Mouse (Mus musculus): ENCODE results near the gene Snorc. TPM values are rescaled to one million over a fixed set of nuclear protein-coding genes. Genes with fewer than 3 reads are reported as not detected.

Snorc gene
- total and polyA plus RNA-seq, 2 experiments from 2014 or later = 1.5 TPM; not detected in 1

GRCm38 (mm10) chr1:87467469-87467868 is 2.6 kb upstream of the Snorc start:
- H3K27ac ChIP-seq = no peak overlapping the region
- no peaks in the 10 kb centered on the region for H3K4me1 ChIP-seq (ENCODE audit: insufficient read depth, low read length)
- ATAC-seq (no peak), DNase-seq (ENCODE audit: low spot score) (no peak)
- 87% methylated on average over 9 of the region's 9 CpGs for WGBS
- no peaks in the 10 kb centered on the region for H3K36me3 ChIP-seq (ENCODE audit: insufficient read depth, low read length)
- no peak overlapping the region for H3K4me3 ChIP-seq (ENCODE audit: low read length)
- H3K9me3 ChIP-seq (ENCODE audit: low read length) = no peaks in the 10 kb centered on the region
- no peak for TF ChIP-seq CTCF (IDR thresholded peaks at IDR 0.05; ENCODE audit: low read depth)
- H3K9ac ChIP-seq (replicated peaks; ENCODE audit: low read length) = no peak overlapping the region
- H3K27me3 ChIP-seq (ENCODE audit: insufficient read depth, low read length) = no peaks in the 10 kb centered on the region
- H3K4me2 ChIP-seq (ENCODE audit: low read depth, low read length) = no peak overlapping the region

- no peak overlapping the region for H3K9ac ChIP-seq (replicated peaks; ENCODE audit: low read length)
- H3K4me2 ChIP-seq (ENCODE audit: low read depth, low read length) = no peak overlapping the region
- H3K9me3 ChIP-seq (ENCODE audit: low read length) = no peaks in the 10 kb centered on the region
- H3K4me1 ChIP-seq (ENCODE audit: insufficient read depth, low read length) = no peaks in the 10 kb centered on the region
- DNase-seq (ENCODE audit: low spot score) (peak; percentile 58), ATAC-seq (no peak)
- no peak overlapping the region for H3K4me3 ChIP-seq (ENCODE audit: low read length)
- no peaks in the 10 kb centered on the region for H3K36me3 ChIP-seq (ENCODE audit: insufficient read depth, low read length)
- peak; percentile 52 for TF ChIP-seq CTCF (IDR thresholded peaks at IDR 0.05; ENCODE audit: low read depth)
- 68% methylated on average over 6 of the region's 6 CpGs for WGBS
- no peaks in the 10 kb centered on the region for H3K27me3 ChIP-seq (ENCODE audit: insufficient read depth, low read length)
- no peak overlapping the region for H3K27ac ChIP-seq
Measured at GRCm38 (mm10) chr1:87468321-87468720, 1.8 kb upstream of the Snorc start.

GRCm38 (mm10) chr1:87471914-87472313 is 1.8 kb downstream of the Snorc start:
- Histone ChIP-seq H3K9ac (replicated peaks; ENCODE audit: low read length) (no peak overlapping the region), H3K27ac (no peak overlapping the region), H3K4me3 (ENCODE audit: low read length) (no peak overlapping the region), H3K4me1 (ENCODE audit: insufficient read depth, low read length) (peaks cover 9% of the 10 kb centered on the region; the same call in 1 of the 2 replicates), H3K4me2 (ENCODE audit: low read depth, low read length) (no peak overlapping the region), H3K36me3 (ENCODE audit: insufficient read depth, low read length) (no peaks in the 10 kb centered on the region), H3K27me3 (ENCODE audit: insufficient read depth, low read length) (no peaks in the 10 kb centered on the region), H3K9me3 (ENCODE audit: low read length) (no peaks in the 10 kb centered on the region)
- DNase-seq (ENCODE audit: low spot score) = no peak
- ATAC-seq = peak; percentile 13; the same call in 1 of the 2 replicates
- no peak for TF ChIP-seq CTCF (IDR thresholded peaks at IDR 0.05; ENCODE audit: low read depth)
- WGBS = 72% methylated on average over 7 of the region's 7 CpGs

GRCm38 (mm10) chr1:87472576-87472975 is 2.5 kb downstream of the Snorc start:
- WGBS = 89% methylated on average over 7 of the region's 7 CpGs
- Histone ChIP-seq H3K9ac (replicated peaks; ENCODE audit: low read length) (no peak overlapping the region), H3K9me3 (ENCODE audit: low read length) (no peaks in the 10 kb centered on the region), H3K4me1 (ENCODE audit: insufficient read depth, low read length) (peaks cover 9% of the 10 kb centered on the region; the same call in 1 of the 2 replicates), H3K27me3 (ENCODE audit: insufficient read depth, low read length) (no peaks in the 10 kb centered on the region), H3K4me2 (ENCODE audit: low read depth, low read length) (no peak overlapping the region), H3K36me3 (ENCODE audit: insufficient read depth, low read length) (no peaks in the 10 kb centered on the region), H3K27ac (no peak overlapping the region), H3K4me3 (ENCODE audit: low read length) (no peak overlapping the region)
- no peak for DNase-seq (ENCODE audit: low spot score)
- no peak for ATAC-seq
- no peak for TF ChIP-seq CTCF (IDR thresholded peaks at IDR 0.05; ENCODE audit: low read depth)

GRCm38 (mm10) chr1:87475076-87475895 is 5.2 kb downstream of the Snorc start:
- ATAC-seq = peak; percentile 61

GRCm38 (mm10) chr1:87482546-87482945 is 12.5 kb downstream of the Snorc start:
- no peaks in the 10 kb centered on the region for H3K9me3 ChIP-seq (ENCODE audit: low read length)
- 79% methylated on average over 4 of the region's 4 CpGs for WGBS
- no peaks in the 10 kb centered on the region for H3K27me3 ChIP-seq (ENCODE audit: insufficient read depth, low read length)
- TF ChIP-seq CTCF (IDR thresholded peaks at IDR 0.05; ENCODE audit: low read depth) = no peak
- ATAC-seq = no peak
- peaks cover 6% of the 10 kb centered on the region for H3K36me3 ChIP-seq (ENCODE audit: insufficient read depth, low read length)
- DNase-seq (ENCODE audit: low spot score) = no peak
- no peak overlapping the region for H3K9ac ChIP-seq (replicated peaks; ENCODE audit: low read length)
- H3K4me1 ChIP-seq (ENCODE audit: insufficient read depth, low read length) = no peaks in the 10 kb centered on the region
- no peak overlapping the region for H3K4me2 ChIP-seq (ENCODE audit: low read depth, low read length)
- no peak overlapping the region for H3K27ac ChIP-seq
- no peak overlapping the region for H3K4me3 ChIP-seq (ENCODE audit: low read length)

More at GRCm38 (mm10) chr1:87475076-87475895, 5.2 kb downstream of the Snorc start:
- Histone ChIP-seq H3K9me3 (ENCODE audit: low read length) (no peaks in the 10 kb centered on the region), H3K4me2 (ENCODE audit: low read depth, low read length) (peak overlapping the region; percentile 72), H3K9ac (replicated peaks; ENCODE audit: low read length) (peak overlapping the region; percentile 41), H3K27ac (no peak overlapping the region), H3K4me3 (ENCODE audit: low read length) (peak overlapping the region; percentile 30), H3K4me1 (ENCODE audit: insufficient read depth, low read length) (peaks cover 9% of the 10 kb centered on the region; the same call in 1 of the 2 replicates), H3K36me3 (ENCODE audit: insufficient read depth, low read length) (no peaks in the 10 kb centered on the region), H3K27me3 (ENCODE audit: insufficient read depth, low read length) (no peaks in the 10 kb centered on the region)
- WGBS = 2% methylated on average over 42 of the region's 42 CpGs
- TF ChIP-seq CTCF (IDR thresholded peaks at IDR 0.05; ENCODE audit: low read depth) = no peak
- DNase-seq (ENCODE audit: low spot score) = peak; percentile 26

GRCm38 (mm10) chr1:87486386-87486785 is 16.3 kb downstream of the Snorc start:
- Histone ChIP-seq H3K4me3 (ENCODE audit: low read length) (no peak overlapping the region), H3K27me3 (ENCODE audit: insufficient read depth, low read length) (no peaks in the 10 kb centered on the region), H3K36me3 (ENCODE audit: insufficient read depth, low read length) (peaks cover 6% of the 10 kb centered on the region; the same call in 1 of the 2 replicates), H3K27ac (no peak overlapping the region), H3K9ac (replicated peaks; ENCODE audit: low read length) (no peak overlapping the region), H3K4me2 (ENCODE audit: low read depth, low read length) (no peak overlapping the region), H3K4me1 (ENCODE audit: insufficient read depth, low read length) (no peaks in the 10 kb centered on the region), H3K9me3 (ENCODE audit: low read length) (no peaks in the 10 kb centered on the region)
- WGBS = 50% methylated on average over 6 of the region's 6 CpGs
- TF ChIP-seq CTCF (IDR thresholded peaks at IDR 0.05; ENCODE audit: low read depth) = no peak
- ATAC-seq (no peak), DNase-seq (ENCODE audit: low spot score) (no peak)

Data from hindbrain, postnatal 0 days (tissue).